Mouse (Mus musculus): ENCODE measurements around the gene Capn3.

Capn3 gene

DNA sequence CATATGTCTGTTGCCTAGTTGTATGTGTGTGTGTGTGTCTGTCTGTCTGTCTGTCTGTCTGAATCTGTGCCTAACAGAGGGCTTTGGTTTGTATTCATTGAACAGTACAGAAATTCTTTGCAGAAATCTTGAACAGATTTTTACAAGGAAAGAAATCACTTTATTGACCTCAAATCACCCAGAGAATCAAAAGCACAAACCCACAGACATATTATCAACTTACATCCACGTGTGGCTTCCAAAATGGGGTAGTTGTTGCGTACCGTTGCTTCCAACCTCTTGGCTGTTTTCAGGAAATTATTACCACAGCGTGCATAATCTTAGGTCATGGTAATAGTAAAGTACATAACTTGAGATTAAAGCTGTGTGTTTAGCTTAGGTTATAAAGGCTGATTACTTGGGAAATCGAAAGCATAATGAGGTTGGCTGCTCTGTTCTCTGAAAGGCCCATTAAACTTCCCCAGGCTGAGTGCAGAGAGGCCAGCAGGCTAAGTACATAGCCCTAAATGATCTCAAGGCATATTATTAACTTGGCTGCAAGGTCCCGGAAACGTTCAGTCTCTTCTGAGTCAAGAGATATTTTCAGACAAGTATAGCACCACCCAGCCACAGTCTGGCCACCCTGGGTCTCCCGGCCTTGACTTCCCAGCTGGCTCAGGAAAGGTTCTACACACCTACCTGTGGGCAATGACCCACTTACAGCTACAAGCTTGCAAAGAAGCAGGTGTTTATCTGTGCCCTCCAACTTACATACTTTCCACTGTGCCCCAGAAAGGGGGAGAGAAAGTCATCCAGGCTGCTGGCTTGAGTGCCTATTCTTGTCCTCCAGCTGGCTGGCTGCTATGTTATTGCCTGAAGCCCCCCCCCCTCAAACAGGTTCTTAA is 26.9 kb downstream of the Capn3 start:
- DNase-seq = peak; percentile 28 to 45

DNA sequence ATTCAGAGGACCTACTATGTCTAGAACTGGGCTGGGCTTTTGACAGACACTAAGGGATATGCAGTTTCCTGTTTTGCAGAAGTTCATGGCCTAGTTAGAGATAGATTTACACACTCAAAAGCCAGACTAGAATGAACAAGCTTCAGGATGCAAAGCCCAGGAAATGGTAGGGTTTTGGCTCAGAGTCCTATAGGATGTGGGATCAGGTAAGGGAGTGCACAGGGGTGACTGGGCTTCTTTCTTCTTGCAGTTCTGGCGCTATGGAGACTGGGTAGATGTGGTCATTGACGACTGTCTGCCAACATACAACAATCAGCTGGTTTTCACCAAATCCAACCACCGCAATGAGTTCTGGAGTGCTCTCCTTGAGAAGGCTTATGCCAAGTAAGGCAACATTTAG is 28.4 kb downstream of the Capn3 start:
- DNase-seq = no peak

GRCm38 (mm10) chr2:120493254-120493653 is 37.4 kb downstream of the Capn3 start:
- no peak for DNase-seq

- DNase-seq = no peak
Measured at GRCm38 (mm10) chr2:120496511-120496910, 40.7 kb downstream of the Capn3 start.

DNA sequence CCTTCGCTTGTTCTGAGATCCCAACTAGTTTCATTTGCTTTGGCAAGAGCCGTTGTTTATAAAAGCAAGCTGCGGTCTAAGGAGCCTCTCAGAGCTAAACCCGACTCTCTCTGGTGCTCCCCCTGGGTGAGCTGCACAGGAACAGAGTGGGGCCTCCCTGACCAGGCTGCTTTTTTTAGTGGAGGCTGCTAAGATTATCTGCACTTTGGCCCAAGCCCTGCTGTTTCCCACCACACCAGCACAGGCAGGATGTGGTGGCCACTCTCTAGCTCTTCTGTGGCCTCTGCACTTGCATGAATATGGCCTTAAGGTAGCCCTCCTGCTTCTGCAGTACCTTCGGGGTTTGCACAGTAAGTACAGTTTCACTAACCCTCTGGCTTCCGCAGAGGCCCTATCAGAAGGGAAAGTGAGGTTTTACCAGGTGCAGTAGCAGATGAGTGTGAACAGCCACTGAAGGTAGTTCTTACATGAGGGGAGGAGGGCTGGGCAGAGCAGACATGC is 44.2 kb downstream of the Capn3 start:
- DNase-seq = no peak

GRCm38 (mm10) chr2:120501136-120501918 is 45.5 kb downstream of the Capn3 start:
- DNase-seq = no peak

DNA sequence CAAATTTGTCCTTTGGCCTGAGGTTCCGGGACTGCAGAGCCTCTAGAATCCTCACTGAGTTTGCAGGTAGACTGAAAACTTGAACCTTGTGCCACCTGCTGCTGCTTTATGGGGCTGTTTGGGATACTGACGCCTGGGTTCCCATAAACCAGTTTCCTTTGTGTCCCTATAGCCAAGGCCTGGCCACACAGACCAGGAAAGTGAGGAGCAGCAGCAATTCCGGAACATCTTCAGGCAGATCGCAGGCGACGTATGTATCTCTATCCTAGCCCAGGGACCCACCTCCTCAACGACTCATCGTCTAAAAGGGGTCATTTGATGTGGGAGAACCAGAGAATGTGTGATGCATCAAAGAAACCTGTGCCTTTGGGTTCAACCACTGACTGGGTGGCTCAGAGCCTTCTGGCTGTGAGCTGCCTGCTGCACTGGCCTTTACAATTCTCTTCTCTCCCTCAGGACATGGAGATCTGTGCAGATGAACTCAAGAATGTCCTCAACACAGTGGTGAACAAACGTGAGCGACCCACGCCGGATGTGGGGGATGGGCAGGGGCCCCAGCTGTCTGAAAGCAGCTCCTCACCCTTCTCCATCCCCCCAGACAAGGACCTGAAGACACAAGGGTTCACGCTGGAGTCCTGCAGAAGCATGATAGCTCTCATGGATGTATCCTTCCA is 46.2 kb downstream of the Capn3 start:
- DNase-seq = no peak

- DNase-seq = peak in 1 of 2 experiments; percentile 17
Measured at GRCm38 (mm10) chr2:120502605-120502990, 46.8 kb downstream of the Capn3 start.

GRCm38 (mm10) chr2:120503094-120503493 is 47.3 kb downstream of the Capn3 start:
- no peak for DNase-seq

- DNase-seq = no peak
Measured at GRCm38 (mm10) chr2:120503992-120504391, 48.2 kb downstream of the Capn3 start.

DNA sequence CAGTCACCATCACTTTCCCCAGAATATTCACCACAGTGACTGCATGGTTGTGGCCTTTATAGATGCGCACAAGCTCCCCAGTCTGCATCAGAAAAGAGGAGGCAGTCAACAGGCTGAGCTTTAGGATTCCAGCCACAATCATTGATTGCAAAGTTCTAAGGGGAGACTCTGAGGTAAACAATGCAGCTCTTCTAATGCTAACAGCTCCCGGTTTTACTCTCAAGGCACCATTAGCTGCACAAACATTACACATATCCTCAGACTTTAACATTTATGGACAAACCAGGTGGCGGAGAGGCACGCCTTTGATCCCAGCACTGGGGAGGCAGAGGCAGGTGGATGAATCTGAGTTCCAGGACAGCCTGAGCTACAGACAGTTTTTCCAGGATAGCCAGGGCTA is 58.4 kb downstream of the Capn3 start:
- DNase-seq = no peak

DNA sequence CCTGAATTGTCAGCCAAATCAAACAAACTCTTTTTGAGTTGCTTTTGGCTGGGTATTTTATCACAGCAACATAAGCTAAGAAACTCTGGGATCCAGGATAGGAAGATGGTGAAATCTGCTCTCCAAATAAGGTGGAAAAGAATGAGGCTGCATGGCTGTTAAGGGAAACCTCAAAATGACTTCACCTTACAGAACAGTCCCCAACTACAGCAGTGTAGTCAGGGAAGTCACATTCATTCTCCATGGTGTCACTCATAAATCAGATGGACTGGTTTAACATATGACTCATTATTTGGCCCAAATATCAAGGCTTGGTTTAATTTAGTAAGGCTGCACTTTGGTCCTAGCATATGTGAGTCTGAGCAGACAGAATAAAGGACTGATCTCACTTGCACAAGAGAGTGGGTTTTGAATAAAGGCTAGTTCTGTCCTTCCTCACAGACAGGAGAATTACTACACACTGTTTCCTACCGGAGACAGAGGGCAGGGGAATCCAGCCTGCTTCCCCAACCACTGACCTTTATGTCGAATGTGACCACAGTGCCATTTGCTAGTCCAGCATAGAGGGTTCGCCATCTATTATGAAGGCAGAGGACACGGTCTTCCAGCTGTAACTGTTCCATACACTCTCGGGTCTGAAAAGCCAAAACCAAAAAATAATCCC is 62.9 kb downstream of the Capn3 start:
- DNase-seq = no peak

DNA sequence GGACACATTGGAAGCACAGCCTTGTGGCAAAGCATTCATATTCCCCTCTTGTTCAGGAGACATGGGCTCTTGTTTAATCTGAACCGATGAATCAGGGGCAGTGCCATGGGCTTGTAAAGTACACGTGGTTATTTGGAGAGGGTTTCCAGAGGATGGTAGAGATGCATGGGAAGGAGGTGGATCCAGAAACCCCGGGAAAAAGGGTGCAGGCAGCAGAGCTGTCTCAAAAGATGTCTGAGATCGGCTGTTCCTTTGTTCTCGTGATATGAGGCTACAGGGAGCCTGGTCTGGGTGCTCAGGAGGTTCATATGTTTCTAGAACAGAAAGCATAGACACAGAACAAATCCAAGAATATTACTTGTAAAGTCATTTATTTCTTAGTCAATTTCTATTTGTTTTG is 71.0 kb downstream of the Capn3 start:
- DNase-seq = no peak

DNA sequence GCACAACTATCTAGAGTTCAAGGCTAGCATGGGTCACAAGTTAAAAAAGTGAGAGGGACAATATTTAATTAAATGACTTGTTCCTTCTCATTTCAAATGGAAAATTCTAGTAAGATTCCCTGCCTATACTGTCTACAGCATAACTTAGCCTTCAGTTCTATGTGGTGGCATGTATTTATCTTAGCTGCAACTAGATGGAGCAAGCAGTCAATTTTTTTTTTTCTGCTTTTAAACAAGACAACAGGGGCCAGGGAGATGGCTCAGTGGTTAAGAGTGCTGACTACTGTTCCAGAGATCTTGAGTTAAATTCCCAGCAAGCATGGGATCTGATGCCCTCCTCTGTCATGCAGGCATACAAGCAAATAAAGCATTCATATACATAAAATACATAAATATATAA is 73.7 kb downstream of the Capn3 start:
- DNase-seq = no peak

GRCm38 (mm10) chr2:120531223-120531622 is 75.4 kb downstream of the Capn3 start:
- no peak for DNase-seq

- no peak for DNase-seq
Measured at GRCm38 (mm10) chr2:120539333-120539732, 83.5 kb downstream of the Capn3 start.

DNA sequence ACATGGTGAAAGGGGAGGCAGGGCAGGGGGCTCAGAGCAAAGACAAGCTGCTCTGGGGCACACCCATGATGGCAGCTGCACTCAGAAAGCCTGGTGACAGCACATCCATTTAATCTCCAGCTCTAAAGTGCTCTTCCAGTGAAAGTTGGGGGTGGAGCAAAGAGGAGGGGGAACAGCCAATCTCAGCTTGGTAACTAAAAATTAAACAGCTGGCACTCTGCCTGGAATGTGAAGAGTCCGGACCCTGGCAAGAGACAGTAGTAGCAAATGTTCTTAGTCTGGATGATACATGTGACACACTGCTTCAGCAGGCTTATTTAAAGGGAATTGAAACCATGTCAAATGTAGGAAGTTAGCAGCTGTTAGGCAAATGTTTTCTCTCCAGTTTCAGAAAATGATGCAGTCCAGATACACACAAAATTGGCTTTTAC is 84.0 kb downstream of the Capn3 start:
- DNase-seq = peak; percentile 88 to 93

- DNase-seq = no peak
Measured at GRCm38 (mm10) chr2:120544732-120545131, 88.9 kb downstream of the Capn3 start.

Data from kidney, adult 8-10 months (tissue).